Mouse (Mus musculus): ENCODE measurements at regions not wholly inside any gene's neighbourhood (a gene's known extent, or its start where the extent isn't known, plus 50 kb on each side); places are given as distances from the start of the nearest gene placed in this dataset.
A peak's percentile ranks its signal among the peaks of the same experiment; 100 is the strongest.
"Not testable (repeated sequence)": the region's sequence is repeated elsewhere in the genome, so short reads cannot be mapped to it uniquely, and the experiment has no call there.

DNA sequence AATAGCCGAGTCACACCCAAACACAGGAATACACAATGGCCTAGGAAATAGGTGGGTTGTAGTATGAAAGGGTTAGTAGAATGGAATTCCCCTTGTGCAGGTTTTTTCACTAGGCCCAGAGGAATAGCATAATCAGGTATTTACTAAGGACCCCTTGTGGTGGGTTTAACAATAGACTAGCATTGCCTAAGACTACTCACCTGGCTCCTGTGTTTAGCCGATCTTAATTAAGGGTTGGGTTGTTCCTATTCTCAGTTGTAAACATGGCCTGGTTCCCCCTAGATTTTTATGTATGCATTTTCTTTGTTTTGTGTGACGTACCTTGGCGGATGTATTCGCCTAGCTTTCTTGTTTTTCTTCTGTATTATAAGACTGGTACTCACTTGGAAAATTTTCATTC, 90.8 kb upstream of the Srd5a2 start:
- DNase-seq = not testable (repeated sequence)

DNA sequence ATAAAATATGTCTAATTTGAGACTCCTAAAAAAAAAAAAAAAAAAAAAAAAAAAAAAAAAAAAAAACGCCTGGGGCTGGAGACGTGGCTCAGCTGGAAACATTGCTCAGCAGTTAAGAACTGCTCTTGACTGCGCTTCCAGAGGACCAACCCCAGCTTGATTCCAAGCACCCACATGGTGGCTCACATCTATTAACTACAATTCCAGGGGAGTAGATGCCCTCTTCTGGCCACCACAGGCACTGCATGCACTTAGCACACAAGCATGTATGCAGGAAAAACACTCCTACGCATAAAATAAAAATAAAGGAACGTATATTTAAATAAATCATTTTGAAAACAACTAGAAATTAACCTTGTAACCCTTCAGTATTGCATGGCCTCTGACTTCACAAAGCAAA, 87.3 kb upstream of the Srd5a2 start:
- peak in 1 of 2 experiments; percentile 17 for DNase-seq

GRCm38 (mm10) chr17:74131534-74131933, 83.8 kb upstream of the Srd5a2 start:
- DNase-seq = no peak

- DNase-seq = no peak
These were observed 75.2 kb upstream of the Srd5a2 start for GRCm38 (mm10) chr17:74122944-74123343.

DNA sequence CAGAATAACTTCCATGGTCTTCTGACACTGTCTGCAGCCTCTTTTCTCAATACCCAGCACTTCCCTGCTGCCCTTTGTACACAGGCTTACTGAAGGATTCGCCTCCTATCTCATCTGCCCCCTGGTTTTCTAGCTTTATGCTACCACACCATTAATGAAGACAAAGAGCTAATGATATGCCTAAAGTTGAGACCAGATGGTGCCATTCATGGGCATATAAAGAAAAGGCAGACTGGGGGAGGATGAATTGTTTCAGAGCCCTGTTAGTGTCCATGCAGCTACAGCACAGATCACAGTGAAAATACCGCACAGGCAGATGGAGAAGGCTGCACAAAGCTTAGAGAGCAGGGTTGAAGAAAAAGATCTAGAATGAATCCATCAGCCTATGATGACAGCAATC, 73.3 kb upstream of the Srd5a2 start:
- no peak for DNase-seq

All from cerebellum, postnatal 14 days (tissue).